ENCODE assay signal across 9 mouse cellular contexts in genomic region chr2:178415150-178415448, GRCm38 (mm10). TPM values are rescaled to one million over a fixed set of nuclear protein-coding genes. Genes with fewer than 3 reads are reported as not detected.
DNase-seq lines count a peak whose midpoint lies in the region; ATAC-seq lines count a peak whose summit lies in the region.
"Had no signal": no experiment of that assay in that cellular context is flagged by ENCODE, and none has a peak within 500 bp of the region (broad histone marks: within the 10 kb centered on the region; RNA-seq: fewer than 3 reads in every experiment).

No protein-coding gene starts in this region.

- WGBS in heart, embryonic 16.5 days: 37% methylated on average over 3 of the region's 3 CpGs
- WGBS in embryonic facial prominence, embryonic 10.5 days: 39% methylated on average over 3 of the region's 3 CpGs
- WGBS in hindbrain, embryonic 12.5 days: 26% methylated on average over 3 of the region's 3 CpGs
- 38% methylated on average over 3 of the region's 3 CpGs for WGBS in midbrain, embryonic 12.5 days

- peaks cover 7% of the 10 kb centered on the region for H3K9me3 ChIP-seq in heart, embryonic 16.5 days (replicated peaks; ENCODE audit: control insufficient read depth, low read length)
- no peaks in the 10 kb centered on the region for H3K9me3 ChIP-seq in embryonic facial prominence, embryonic 10.5 days
- no peaks in the 10 kb centered on the region for H3K9me3 ChIP-seq in hindbrain, embryonic 12.5 days (replicated peaks)
- H3K9me3 ChIP-seq in midbrain, embryonic 12.5 days: no peaks in the 10 kb centered on the region; the same call in 1 of the 2 replicates

- peak overlapping the region; percentile 58 for H3K4me3 ChIP-seq in heart, embryonic 16.5 days (ENCODE audit: low read length)
- H3K4me3 ChIP-seq in embryonic facial prominence, embryonic 10.5 days: peak overlapping the region; percentile 78
- H3K4me3 ChIP-seq in hindbrain, embryonic 12.5 days: peak overlapping the region; percentile 72
- H3K4me3 ChIP-seq in midbrain, embryonic 12.5 days: peak overlapping the region; percentile 56

- H3K4me2 ChIP-seq in heart, embryonic 16.5 days (ENCODE audit: low read depth, low read length): peak overlapping the region; percentile 99
- H3K4me2 ChIP-seq in hindbrain, embryonic 12.5 days (replicated peaks): peak overlapping the region; percentile 98
- H3K4me2 ChIP-seq in midbrain, embryonic 12.5 days (replicated peaks): peak overlapping the region; percentile 88

- H3K9ac ChIP-seq in heart, embryonic 16.5 days (ENCODE audit: low read length): peak overlapping the region; percentile 85
- no peak overlapping the region; the same call in 1 of the 2 replicates for H3K9ac ChIP-seq in hindbrain, embryonic 12.5 days
- H3K9ac ChIP-seq in midbrain, embryonic 12.5 days (replicated peaks): peak overlapping the region; percentile 59; the same call in 1 of the 2 replicates

- H3K36me3 ChIP-seq in heart, embryonic 16.5 days (ENCODE audit: control insufficient read depth, insufficient read depth): peaks cover 19% of the 10 kb centered on the region
- peaks cover 8% of the 10 kb centered on the region for H3K36me3 ChIP-seq in embryonic facial prominence, embryonic 10.5 days (replicated peaks)
- no peaks in the 10 kb centered on the region for H3K36me3 ChIP-seq in hindbrain, embryonic 12.5 days
- H3K36me3 ChIP-seq in midbrain, embryonic 12.5 days: no peaks in the 10 kb centered on the region

- DNase-seq in heart, postnatal 36 days: no peak
- no peak for DNase-seq in embryonic facial prominence, embryonic 10.5 days (ENCODE audit: low spot score)
- DNase-seq in adrenal gland, adult (ENCODE audit: inconsistent age in 2 of 2, low spot score in 1 of 2): no peak

- ATAC-seq in heart, embryonic 16.5 days (replicated peaks; ENCODE audit: extremely low read depth, insufficient read depth, low FRiP score): no peak
- ATAC-seq in hindbrain, embryonic 12.5 days (ENCODE audit: low FRiP score): no peak
- peak; percentile 16; the same call in 1 of the 2 replicates for ATAC-seq in midbrain, embryonic 12.5 days (ENCODE audit: low FRiP score, low read depth)
- no peak for ATAC-seq in inflammation-experienced regulatory T-cells, adult 6 months
- no peak for ATAC-seq in granulocyte monocyte progenitor cell, adult 5-6 weeks (replicated peaks; ENCODE audit: poor library complexity, severe bottlenecking)

- intact Hi-C loops in heart, postnatal 36 days (cut with DNase I): loop anchor here (1.0 kb wide), 1 partner anchor 8 kb away; no protein-coding TSS in a partner anchor

- H3K27me3 ChIP-seq in heart, embryonic 16.5 days (ENCODE audit: control insufficient read depth, insufficient read depth, low read length): 0 out of 2 replicates have a peak, but pooled peaks cover 2% of the 10 kb centered on the region
- peaks cover 57% of the 10 kb centered on the region for H3K27me3 ChIP-seq in embryonic facial prominence, embryonic 10.5 days (replicated peaks; ENCODE audit: low read depth, poor library complexity, severe bottlenecking)
- H3K27me3 ChIP-seq in hindbrain, embryonic 12.5 days: peaks cover 21% of the 10 kb centered on the region
- peaks cover 50% of the 10 kb centered on the region for H3K27me3 ChIP-seq in midbrain, embryonic 12.5 days

- H3K4me1 ChIP-seq in heart, embryonic 16.5 days (ENCODE audit: control insufficient read depth, insufficient read depth, low read length): peaks cover 30% of the 10 kb centered on the region
- peaks cover 29% of the 10 kb centered on the region for H3K4me1 ChIP-seq in embryonic facial prominence, embryonic 10.5 days
- peaks cover 26% of the 10 kb centered on the region for H3K4me1 ChIP-seq in hindbrain, embryonic 12.5 days
- H3K4me1 ChIP-seq in midbrain, embryonic 12.5 days: peaks cover 15% of the 10 kb centered on the region

- H3K27ac ChIP-seq in heart, embryonic 16.5 days (ENCODE audit: low read length): peak overlapping the region; percentile 92
- H3K27ac ChIP-seq in embryonic facial prominence, embryonic 10.5 days (replicated peaks): no peak overlapping the region
- H3K27ac ChIP-seq in hindbrain, embryonic 12.5 days: peak overlapping the region; percentile 84
- H3K27ac ChIP-seq in midbrain, embryonic 12.5 days (replicated peaks): peak overlapping the region; percentile 27; the same call in 1 of the 2 replicates

RNA-seq across cellular contexts. Expression of gene Fam217b, which starts 0.8 kb away (rescaled TPM):
- 6.6 and 6.8 TPM in 2 replicates for polyA plus RNA-seq in heart, embryonic 16.5 days (2015; fragmentation: Nextera tagmentation; extraction: Ambion mirVana)
- 10 to 100 TPM in 1 of 2 experiments, 1 to 10 TPM in 1; 9.6 to 13.3 TPM for total RNA-seq in heart, postnatal 36 days (2021)
- 3.4 and 4.7 TPM in 2 replicates for polyA plus RNA-seq in embryonic facial prominence, embryonic 10.5 days (2016; fragmentation: Nextera tagmentation; extraction: Ambion mirVana)
- 4.1 and 6.4 TPM in 2 replicates for polyA plus RNA-seq in hindbrain, embryonic 12.5 days (2016; fragmentation: Nextera tagmentation; extraction: Ambion mirVana)
- polyA plus RNA-seq in midbrain, embryonic 12.5 days (2016; fragmentation: Nextera tagmentation; extraction: Ambion mirVana): 2.0 and 2.6 TPM in 2 replicates
- under 1 TPM in 1 of 3 experiments, not detected in 2; 0.20 TPM for polyA plus RNA-seq in inflammation-experienced regulatory T-cells, adult 6 months (2017; shearing (Covaris generic))
- 7.0 and 7.4 TPM in 2 replicates for total RNA-seq in granulocyte monocyte progenitor cell, adult 5-6 weeks (2014; fragmentation: Nextera tagmentation)
- 3.9 and 5.9 TPM in 2 replicates for total RNA-seq in granulocyte monocyte progenitor cell, adult 5-6 weeks (2017)

RNA-seq across cellular contexts. Expression of gene Ppp1r3d, which starts 0.8 kb away (rescaled TPM):
- 21.0 and 22.9 TPM in 2 replicates for polyA plus RNA-seq in heart, embryonic 16.5 days (2015; fragmentation: Nextera tagmentation; extraction: Ambion mirVana)
- total RNA-seq in heart, postnatal 36 days (2021): 10 to 100 TPM; 15.3 to 17.9 TPM
- polyA plus RNA-seq in embryonic facial prominence, embryonic 10.5 days (2016; fragmentation: Nextera tagmentation; extraction: Ambion mirVana): 1.8 and 1.9 TPM in 2 replicates
- polyA plus RNA-seq in hindbrain, embryonic 12.5 days (2016; fragmentation: Nextera tagmentation; extraction: Ambion mirVana): 3.4 and 4.0 TPM in 2 replicates
- 1.3 and 1.4 TPM in 2 replicates for polyA plus RNA-seq in midbrain, embryonic 12.5 days (2016; fragmentation: Nextera tagmentation; extraction: Ambion mirVana)
- not detected for polyA plus RNA-seq in inflammation-experienced regulatory T-cells, adult 6 months (2017; shearing (Covaris generic))
- 2.4 and 3.2 TPM in 2 replicates for total RNA-seq in granulocyte monocyte progenitor cell, adult 5-6 weeks (2014; fragmentation: Nextera tagmentation)
- total RNA-seq in granulocyte monocyte progenitor cell, adult 5-6 weeks (2017): 0.73 and 1.0 TPM in 2 replicates

RNA-seq across cellular contexts. Expression of gene Sycp2, which starts 7.6 kb away (rescaled TPM):
- polyA plus RNA-seq in heart, embryonic 16.5 days (2015; fragmentation: Nextera tagmentation; extraction: Ambion mirVana): 0.12 and 0.20 TPM in 2 replicates
- total RNA-seq in heart, postnatal 36 days (2021): 1 to 10 TPM in 1 of 2 experiments, under 1 TPM in 1; 0.49 to 1.7 TPM
- 0.05 TPM in 1 of 2 replicates, not detected in the other for polyA plus RNA-seq in embryonic facial prominence, embryonic 10.5 days (2016; fragmentation: Nextera tagmentation; extraction: Ambion mirVana)
- polyA plus RNA-seq in hindbrain, embryonic 12.5 days (2016; fragmentation: Nextera tagmentation; extraction: Ambion mirVana): 0.22 and 0.25 TPM in 2 replicates
- 0.07 and 0.17 TPM in 2 replicates for polyA plus RNA-seq in midbrain, embryonic 12.5 days (2016; fragmentation: Nextera tagmentation; extraction: Ambion mirVana)
- polyA plus RNA-seq in inflammation-experienced regulatory T-cells, adult 6 months (2017; shearing (Covaris generic)): not detected
- 0.06 TPM in 1 of 2 replicates, not detected in the other for total RNA-seq in granulocyte monocyte progenitor cell, adult 5-6 weeks (2014; fragmentation: Nextera tagmentation)
- not detected in 2 replicates for total RNA-seq in granulocyte monocyte progenitor cell, adult 5-6 weeks (2017)
- polyA plus RNA-seq: large intestine, adult 2 months had no signal

RNA-seq across cellular contexts. Expression of gene Cdh26, which starts 15.2 kb away (rescaled TPM):
- polyA plus RNA-seq in heart, embryonic 16.5 days (2015; fragmentation: Nextera tagmentation; extraction: Ambion mirVana): 0.15 and 0.18 TPM in 2 replicates
- total RNA-seq in heart, postnatal 36 days (2021): under 1 TPM in 1 of 2 experiments, not detected in 1; 0.11 TPM
- 0.19 TPM in 1 of 2 replicates, not detected in the other for polyA plus RNA-seq in embryonic facial prominence, embryonic 10.5 days (2016; fragmentation: Nextera tagmentation; extraction: Ambion mirVana)
- 0.06 and 0.51 TPM in 2 replicates for polyA plus RNA-seq in hindbrain, embryonic 12.5 days (2016; fragmentation: Nextera tagmentation; extraction: Ambion mirVana)
- polyA plus RNA-seq in midbrain, embryonic 12.5 days (2016; fragmentation: Nextera tagmentation; extraction: Ambion mirVana): 0.18 TPM in 1 of 2 replicates, not detected in the other
- polyA plus RNA-seq in inflammation-experienced regulatory T-cells, adult 6 months (2017; shearing (Covaris generic)): not detected
- total RNA-seq in granulocyte monocyte progenitor cell, adult 5-6 weeks (2014; fragmentation: Nextera tagmentation): not detected in 2 replicates
- not detected in 2 replicates for total RNA-seq in granulocyte monocyte progenitor cell, adult 5-6 weeks (2017)
